Mouse (Mus musculus) lung, postnatal 10 days (tissue): ENCODE measurements around the gene Copb2.
A peak's percentile ranks its signal among the peaks of the same experiment; 100 is the strongest.

Experiments
- DNase-seq: peaks from one replicate; pipeline ENCODE4 v3.0.0; 2021

The Copb2 gene

DNA sequence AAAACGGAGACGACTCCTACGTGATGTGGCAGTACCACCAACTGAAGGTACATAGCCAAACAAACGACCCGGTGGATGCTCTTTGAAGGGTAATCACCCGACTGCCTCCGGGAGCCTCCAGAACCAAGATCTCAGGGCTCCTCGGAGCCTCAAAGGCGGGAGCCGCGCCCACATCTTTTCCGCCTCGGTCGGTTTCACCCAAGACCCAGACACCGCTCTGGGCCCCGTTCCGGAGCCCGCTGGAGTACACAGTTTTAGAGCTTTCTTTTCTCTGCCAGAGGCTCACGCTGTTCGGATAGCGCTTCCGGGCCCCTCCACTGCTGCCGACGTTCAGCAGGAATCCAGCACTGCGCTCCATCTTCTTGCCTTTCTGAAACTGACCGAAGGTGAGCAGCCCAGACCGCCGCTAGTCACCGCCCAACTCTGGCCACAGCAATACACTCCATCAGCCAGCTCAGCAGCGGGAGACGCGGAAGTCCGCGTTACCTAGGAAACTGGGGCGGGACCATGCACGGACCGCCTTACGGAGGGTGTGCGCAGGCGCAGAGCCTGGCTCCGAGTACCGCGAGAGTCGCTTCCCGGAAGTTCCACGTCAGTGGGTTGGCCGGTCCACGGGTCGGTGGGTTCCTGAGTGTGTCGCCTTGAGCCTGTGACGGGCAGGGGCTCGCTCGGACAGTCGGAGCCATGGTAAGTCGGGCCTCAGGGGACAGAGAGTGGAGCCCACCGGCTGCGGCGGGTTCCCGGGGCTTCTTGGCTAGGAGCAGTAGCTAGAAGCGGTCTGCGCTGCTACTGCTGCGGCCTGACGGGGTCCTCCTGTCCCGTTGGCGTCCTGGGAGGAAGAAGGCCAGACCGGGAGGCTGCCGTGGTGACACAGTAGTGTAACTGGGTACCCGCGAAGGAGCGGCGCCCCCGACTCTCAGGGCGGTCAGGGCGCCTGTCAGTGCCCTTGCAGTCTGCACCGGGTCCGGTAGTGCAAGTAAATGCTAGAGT lies at the start of gene Copb2:
Copb2 (plus strand) TSS at position 585 of the 990 bp plus-strand sequence.
- peak; percentile 99 for DNase-seq

DNA sequence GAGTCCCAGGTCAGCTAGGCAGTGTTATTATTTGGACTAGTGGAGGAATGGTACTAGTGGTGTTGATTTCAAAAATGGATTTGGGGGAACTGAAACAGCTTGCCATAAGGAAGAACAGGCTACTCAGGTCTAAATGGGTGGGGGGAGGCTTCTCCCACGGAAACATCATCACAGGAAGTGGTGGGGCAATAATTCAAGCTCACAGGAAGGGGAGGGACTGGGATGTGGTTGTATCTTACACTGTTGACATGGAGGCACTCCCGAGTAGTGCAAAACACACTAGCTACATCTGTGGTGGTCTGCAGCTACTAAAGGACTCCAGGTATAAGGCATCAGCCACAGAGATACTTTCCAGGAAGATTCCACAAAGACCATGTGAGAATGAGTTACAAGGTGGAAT lies 39.6 kb upstream of the Copb2 start:
- no peak for DNase-seq

DNA sequence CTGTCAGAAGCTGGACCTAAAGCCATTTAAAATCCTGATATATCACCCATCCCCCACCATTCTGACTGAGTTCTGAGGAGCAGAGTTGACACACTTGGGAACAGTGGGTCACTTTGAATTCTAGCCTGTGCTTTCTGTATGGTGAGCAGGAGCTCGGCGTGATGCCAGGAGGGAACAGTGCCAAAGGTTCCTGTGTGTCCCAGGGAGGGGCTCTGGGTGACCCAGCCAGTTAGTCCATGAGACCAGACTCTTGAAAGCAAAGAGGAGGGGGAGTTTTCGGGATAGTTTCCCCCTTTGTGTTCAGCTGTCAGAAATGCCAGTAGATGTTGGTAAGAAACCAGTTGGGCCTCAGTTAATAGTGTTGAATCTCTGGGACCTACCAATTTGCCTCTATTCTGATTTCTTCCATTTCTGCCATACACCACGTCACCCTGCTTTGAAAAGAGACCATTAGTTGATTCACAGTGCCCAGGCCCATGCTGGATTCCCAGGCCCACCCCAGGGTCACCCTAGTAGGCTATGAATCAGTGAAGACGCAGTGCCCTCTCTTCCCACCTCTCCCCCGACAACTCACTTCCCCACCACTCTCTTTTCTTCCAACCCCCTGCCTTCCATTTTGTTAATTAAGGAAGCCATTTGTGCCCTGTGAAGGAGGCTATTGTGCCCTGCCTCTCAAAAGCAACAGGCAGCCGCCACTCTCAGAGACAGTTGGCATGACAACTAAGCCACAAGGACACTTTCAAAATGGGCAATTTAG lies 38.6 kb upstream of the Copb2 start:
- peak; percentile 32 for DNase-seq

DNA sequence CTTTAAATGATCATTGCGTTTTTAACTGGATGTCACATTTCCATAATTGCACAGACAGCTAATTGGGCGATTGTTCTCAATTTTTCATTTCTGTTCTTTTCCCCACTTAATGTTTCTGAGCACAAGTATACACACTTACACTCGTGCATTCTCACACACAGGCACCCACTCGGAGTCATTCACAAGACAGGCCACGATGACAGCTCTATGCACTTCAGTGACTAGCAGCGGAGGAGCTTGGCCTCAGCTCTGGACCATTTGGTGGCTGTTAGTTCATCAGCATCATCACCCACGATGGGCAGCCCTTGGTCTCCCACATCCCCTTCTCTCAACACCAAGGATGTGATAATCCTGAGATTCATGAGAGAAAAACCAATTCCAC lies 38.0 kb upstream of the Copb2 start:
- DNase-seq = no peak

DNA sequence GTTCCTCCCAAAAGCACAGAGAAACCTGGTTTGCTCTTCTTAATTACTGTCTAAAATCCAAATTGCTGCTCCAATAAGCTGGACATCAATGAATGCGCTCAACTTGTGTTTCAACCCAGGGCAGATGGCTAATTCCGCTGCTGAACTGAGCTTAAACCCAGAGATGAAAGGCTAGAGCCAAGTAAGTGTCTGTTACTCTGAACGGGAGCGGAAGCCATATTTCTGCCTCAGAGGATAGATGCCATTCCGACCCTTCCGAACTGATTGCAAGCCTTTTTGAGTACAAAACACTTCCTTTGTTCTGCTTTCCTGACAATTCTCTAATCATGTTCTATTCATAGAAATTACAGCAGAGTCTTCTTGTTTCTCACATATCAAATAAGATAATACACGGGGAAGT lies 36.3 kb upstream of the Copb2 start:
- DNase-seq = no peak

DNA sequence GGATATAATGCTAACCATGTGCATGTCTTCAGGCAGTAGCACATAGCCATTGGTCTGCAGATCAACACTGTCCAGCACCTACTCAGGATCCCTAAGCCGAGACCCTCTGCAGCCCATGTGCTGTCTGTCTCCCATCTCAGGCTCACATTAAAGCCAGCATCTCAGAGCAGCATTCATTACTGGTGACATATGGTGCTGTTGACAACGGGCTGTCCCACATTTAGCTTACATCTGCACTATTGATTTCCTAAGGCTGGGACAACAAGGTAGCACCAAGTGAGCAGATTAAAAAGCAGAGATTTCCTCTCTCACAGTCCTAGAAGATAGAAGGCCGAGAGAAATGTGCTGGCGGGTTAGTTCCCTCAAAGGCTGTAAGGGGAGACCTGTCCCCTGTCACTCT lies 33.7 kb upstream of the Copb2 start:
- no peak for DNase-seq

DNA sequence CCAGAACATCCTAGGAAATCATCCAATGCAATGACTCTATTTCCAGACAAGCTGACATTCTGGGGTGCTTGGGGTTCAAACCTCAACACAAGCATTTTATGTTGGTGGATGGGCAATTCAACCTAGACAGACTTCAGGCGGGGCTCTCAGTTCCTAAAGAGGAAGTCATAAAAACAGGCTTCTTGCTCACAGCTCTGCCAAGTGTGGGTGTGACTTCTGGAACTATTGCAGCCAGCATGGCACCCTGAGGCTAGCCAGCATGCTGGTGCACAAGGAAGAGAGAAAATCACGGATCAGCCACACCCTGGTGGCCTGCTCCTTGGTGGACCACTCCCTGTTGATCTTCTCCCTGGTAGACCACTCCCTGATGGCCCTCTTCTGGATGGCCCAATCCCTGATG lies 32.5 kb upstream of the Copb2 start:
- no peak for DNase-seq

DNA sequence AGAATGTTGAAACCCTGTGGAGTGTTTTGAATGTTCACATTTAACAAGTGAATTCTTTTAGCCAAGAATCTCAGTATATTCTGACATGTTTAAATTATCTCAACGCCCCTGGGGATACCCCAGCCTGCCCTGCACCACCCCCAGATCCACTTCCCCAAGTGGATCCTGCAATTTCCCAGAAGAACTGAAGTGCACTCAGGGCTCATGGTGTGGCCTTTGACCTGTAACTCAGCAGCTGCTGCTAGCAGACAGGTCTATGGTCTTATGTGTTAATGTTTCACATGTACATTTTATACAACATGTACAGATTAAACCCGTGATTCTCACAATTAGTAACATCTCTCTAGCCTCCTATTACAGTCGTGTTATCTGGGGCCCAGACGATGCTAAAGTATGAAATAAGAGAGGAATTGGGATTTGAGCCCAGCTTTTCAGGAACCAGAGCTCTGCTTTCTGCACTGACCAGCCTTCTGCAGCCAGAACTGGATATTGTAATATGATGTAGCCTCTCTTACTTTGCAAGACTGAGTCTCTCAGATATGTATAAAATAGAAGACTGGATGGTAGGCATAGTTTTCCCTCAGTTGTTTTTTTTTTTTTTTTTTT lies 28.7 kb upstream of the Copb2 start:
- DNase-seq = no peak

DNA sequence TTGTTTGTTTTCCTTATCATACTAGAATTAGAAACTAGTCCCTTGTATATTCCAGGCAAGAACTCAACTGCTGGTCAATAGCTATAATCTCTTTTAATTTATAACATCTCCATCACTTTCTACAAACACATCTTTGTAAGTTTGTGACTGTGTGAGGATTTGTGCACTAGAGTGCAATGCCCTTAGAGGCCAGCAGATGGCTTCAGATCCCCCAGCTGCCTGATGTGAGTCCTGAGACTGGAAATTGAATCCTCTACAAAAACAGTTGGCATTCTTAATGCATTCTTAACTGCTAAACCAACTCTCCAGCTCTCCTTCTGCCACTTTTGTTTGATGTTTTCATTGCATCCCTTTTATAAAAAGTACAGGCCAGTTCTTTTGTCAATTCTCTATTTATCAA lies 27.8 kb upstream of the Copb2 start:
- no peak for DNase-seq

DNA sequence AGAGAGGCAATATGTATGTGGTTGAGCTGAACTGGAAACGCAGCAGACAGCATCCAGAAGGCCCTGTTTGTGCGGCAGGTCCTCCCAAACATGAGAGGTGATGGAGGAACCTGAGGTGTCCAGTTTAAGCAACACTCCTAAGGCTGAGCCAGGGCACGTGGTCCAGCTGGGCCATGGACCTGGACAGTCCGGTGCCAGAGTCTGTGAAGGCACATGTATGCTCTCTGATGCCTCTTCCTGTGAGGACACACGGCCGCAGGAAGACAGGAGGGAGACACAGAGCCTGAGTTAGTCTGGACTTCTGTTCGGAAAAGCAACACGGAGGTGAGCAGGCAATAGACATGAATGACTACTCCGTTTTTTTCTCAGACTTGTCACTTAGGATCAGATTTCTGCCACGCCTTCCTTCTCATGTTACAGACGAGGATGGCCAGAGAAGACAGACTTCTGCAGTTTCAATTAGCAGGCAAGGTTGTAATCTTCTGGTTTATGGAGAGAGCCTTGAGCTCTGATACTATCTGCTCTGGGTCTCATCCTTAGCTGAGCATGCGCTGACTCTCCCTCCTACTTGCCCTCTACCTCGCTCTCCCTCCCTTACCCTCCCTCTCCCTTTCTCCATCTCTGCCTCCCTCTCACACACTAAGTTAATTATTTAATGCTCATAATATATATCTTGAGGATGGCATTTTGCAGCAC lies 25.4 kb upstream of the Copb2 start:
- DNase-seq = peak; percentile 3

DNA sequence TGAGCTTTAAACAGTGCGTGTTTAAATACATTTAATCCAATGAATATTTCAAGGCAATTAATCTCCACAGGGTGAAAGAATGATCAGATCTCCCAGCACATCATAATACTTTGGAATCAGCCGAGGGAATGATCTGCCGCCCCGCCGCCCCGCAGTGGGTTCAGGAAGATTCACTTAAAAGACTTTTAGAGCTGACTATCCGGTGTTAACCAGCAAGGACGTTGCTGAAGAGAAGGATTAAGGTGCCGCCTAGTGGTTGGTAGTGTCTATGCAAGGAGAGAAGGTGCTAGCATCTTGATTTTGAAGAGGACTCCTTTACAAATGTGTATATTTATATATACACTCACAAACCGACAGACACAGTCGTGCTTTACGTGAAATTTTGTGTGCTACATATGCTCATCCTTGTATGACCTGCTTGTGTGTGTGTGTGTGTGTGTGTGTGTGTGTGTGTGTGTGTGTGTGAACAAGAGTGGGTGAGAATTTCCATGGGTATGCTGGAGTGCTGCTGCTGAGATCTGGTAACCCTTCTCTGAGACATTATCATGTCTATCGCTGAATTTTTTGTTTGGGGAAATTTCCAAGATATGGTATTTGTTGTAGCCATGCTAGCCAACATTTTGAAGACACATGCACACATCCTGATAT lies 24.7 kb upstream of the Copb2 start:
- peak; percentile 80 for DNase-seq

DNA sequence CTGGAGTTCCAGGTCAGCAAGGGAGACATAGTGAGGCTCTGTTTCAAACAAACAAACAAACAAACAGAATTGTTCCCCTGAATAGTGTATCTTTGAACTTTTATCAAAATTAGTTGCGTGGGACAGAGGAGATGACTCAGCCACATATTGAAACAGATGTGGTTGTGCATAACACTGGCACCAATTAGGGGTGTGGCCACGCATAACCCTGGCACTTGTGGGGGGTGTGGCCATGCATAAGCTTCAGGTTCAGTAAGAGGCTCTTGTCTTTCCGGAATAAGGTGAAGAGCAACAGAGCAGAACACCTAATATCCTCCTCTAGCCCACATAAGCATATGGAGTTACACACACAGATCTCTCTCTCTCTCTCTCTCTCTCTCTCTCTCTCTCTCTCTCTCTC lies 19.5 kb upstream of the Copb2 start:
- DNase-seq = no peak

DNA sequence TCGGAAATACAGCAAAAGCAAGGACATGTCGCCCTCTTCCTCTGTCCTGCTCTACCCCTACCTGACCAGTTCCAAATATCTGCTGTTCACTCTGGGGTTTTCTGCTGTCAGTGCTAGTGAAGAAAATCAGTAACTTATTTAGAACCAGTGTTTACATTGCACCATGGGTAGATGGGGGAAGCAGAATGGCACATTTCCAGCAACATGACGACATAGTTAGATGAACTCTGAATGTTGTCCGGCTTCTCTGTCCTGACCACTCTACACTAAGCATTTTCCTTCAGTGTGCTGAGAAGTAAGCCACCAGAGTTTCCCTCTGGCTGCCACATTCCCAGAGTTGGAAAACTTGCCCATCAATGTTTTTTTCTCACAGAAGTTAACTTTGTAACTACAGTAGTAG lies 20.3 kb downstream of the Copb2 start:
- DNase-seq = no peak

DNA sequence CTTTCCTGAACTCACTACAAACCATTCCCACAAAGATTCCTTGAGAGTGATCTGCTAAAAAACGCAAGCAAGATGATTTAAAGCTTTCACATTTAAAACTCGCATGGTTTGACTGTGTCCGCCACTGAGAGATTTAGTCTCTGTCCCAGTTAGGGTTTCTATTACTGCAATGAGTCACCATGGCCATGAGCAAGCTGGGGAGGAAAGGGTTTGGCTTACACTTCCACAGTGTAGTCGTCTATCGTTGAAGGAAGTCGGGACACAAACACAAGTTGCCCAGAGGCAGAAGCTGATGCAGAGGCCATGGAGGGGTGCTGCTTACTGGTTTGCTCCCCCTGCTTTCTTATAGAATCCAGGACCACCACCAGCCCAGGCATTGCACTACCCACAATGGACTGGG lies 36.6 kb downstream of the Copb2 start:
- DNase-seq = no peak

DNA sequence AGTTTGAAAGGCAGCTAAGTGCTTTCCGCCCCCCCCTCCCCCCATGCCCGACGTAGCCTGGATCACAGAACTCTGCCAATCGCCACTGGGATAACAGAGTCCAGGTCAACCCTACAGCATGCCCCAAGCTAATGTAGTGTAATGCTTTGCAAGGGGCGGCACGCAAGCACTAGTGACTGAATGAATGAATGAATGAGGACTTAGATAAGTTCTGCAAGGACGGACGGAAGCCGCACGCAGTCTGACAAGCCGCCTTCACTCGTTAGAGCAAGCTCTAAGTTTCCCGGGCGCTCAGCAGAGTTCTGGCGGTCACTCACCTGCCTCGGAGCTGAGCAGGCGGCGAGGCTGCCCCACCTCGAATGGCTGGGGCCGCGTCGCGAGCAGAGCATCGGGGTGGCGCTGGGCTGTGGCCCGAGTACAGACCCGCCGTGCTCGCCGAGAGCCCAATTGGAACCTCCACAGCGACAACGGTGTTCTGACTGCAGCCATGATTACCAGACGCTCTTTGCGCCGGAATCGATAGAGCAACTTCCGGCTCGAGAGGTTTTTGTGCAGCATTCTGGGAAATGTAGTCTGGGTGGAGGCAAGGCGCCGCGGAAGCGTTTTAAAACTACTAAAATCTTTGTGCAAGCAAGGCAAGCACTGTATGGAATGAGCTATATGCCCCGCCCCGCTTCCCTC lies 37.8 kb downstream of the Copb2 start, which contains the start of gene Mrps22:
Mrps22 (minus strand) TSS at position 505 of the 681 bp plus-strand sequence.
- DNase-seq = peak; percentile 86

DNA sequence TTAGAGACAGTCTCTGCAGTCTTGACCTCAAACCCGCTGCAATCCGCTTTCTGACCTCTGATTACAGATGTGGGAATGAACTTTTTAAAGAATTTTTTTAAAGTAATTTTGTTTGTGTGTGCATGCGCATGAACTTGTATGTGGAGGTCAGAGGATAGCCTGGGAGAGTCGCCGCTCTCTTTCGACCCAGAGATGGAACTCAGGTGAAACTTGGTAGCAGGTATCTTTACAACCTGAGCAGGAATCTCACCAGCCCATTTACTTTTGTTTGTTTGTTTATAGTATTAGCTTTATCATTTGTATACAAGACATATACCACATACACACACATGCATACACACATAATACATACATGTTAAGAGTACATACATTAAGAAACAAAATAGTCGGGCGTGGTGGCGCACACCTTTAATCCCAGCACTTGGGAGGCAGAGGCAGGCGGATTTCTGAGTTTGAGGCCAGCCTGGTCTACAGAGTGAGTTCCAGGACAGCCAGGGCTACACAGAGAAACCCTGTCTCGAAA lies 38.4 kb downstream of the Copb2 start:
- no peak for DNase-seq

DNA sequence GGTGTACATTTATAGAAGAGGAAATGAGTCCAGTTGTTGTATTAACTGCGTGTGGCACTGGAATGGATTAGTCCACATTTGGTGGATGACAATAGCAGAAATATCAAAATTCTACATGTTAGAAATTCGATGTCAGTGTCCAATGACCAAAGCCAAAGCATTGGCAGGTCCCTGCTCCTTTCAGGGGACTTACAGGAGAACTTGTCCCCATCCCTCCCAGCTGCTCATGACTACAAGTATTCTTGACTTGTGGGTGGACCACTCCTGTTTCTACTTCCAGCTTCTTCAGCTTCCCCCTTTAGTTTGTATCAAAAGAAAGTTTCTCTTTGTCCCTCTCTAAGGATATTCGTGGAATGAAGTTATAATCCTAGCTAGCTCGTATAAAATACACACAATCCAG lies 41.4 kb downstream of the Copb2 start:
- DNase-seq = no peak

DNA sequence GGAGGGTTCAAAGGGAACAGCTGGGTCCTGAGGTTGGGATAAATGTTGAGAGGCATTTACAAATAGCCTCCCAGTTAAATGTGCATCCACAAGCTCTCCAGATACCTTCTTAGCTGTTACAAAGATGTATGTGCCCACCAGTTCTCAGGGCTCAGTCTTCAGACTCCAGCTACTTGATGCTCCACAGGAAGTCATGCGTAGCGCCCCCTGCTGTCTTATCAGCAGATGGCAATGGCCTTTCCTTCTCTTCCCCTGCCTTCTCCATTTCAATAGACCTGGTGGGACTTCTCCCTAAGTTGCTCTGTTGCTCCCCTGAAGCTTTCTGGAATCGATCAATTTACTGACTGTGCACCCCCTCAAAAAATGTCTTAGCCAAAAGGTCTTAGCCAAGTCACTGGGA lies 65.0 kb downstream of the Copb2 start:
- DNase-seq = no peak

DNA sequence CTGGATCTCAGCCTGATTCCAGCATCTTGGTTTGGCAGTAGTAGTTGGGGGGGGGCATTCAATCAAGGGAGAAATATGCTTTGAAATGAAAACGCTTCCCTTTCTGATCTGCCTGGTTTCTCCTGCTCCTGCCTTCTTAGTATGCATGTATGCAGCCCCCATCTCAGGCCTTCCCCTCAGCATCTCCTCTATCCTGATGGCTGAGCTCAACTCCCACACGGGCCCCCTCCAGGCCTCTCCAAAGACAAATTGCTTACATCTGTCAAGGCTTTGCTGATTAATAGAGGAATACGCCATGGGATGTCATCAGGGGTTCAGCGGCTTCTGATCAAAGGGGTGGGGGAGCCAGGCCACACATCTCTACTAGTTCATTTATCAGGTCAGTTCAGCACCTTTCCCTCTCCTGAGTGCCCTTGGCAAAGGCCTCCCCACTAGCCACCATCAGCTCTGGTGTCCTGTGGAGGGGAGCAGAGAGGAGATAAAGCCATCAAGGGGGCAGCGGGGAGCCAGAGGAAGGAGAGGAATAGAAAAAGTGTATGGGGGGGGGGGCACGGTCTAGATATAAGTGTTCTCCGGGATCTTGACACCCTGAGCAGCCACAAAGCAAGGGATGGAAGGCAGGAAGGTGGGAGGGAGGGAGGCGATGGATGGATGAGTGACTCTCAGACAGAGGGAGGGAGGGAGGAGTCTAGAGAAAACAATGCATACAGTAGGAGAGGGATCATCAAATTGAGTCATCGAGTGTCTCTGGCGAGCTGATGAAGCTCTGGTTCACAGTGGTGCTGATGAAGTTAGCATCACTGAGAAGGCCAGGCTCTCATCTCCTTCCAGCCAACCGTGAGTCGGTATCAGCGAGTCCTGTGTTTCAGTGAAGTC lies 70.0 kb downstream of the Copb2 start:
- no peak for DNase-seq
